Mouse (Mus musculus) heart, postnatal 36 days (tissue): ENCODE results near the gene Plxnd1. TPM values are rescaled to one million over a fixed set of nuclear protein-coding genes. Genes with fewer than 3 reads are reported as not detected.

Experiments
- DNase-seq, 2 experiments: peaks; one replicate each; pipeline ENCODE4 v3.0.0; 2021 to 2022
- intact Hi-C: fragments of 180-260 bp; cut with DNase I; formaldehyde crosslinking; loops from one replicate; pipeline ENCODE4 v1.15.1; 2025
- total RNA-seq, 2 experiments: library from RNA; stranded (reverse); gene quantifications; 2 replicates each; pipeline ENCODE4 v1.2.3; 2021

The Plxnd1 gene
- total RNA-seq, 2 experiments from 2014 or later: 69.9 to 74.6 TPM

GRCm38 (mm10) chr6:116002311-116003104 is 7.7 kb upstream of the Plxnd1 start:
- no peak for DNase-seq
- intact Hi-C loops: no loop called here

DNA sequence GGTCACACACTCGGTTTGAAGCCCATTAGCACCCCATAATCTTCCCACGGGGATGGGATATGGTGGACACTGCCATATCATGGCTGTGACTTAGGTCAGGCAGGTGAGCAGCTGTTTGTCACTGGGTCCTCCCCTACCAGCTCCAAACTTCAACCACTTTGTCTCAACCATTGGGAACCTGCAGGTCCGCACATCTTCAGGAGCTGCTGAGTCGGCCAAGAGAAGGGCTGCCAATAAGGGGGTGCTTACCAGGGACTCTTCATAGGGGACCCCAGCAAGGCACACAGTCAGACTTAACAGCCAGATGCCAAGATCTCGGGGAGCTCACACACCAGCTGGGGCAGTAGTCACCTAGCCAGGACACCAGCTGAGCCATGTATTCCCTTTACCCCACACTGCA is 6.0 kb upstream of the Plxnd1 start:
- intact Hi-C loops: no loop called here
- DNase-seq: no peak

- intact Hi-C loops: no loop called here
- DNase-seq: no peak
These were observed 4.4 kb upstream of the Plxnd1 start for GRCm38 (mm10) chr6:115999227-115999626.

DNA sequence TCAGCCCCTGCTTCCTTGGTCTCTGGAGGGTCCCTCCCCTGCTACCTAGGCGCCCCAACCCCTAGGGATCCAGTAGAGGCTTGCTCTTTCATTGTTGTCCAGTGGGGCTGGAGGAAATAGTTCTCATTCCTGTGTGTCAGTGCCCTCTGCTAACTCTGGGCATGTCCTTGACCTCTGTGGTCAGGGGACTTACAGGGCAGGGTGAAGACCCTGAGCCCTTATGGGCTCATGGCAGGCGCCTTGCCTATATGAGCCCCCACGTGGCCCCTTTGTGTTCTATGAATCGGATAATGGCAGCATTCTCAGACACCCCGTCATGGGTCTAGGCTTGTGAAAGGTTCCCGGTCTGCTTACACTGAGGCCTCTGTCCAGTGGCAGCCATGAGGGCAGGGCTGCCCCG is 4.0 kb upstream of the Plxnd1 start:
- intact Hi-C loops: no loop called here

GRCm38 (mm10) chr6:115997726-115998311 is 3.0 kb upstream of the Plxnd1 start:
- intact Hi-C loops: no loop called here

More for the DNA sequence above, 4.0 kb upstream of the Plxnd1 start:
- no peak for DNase-seq

DNA sequence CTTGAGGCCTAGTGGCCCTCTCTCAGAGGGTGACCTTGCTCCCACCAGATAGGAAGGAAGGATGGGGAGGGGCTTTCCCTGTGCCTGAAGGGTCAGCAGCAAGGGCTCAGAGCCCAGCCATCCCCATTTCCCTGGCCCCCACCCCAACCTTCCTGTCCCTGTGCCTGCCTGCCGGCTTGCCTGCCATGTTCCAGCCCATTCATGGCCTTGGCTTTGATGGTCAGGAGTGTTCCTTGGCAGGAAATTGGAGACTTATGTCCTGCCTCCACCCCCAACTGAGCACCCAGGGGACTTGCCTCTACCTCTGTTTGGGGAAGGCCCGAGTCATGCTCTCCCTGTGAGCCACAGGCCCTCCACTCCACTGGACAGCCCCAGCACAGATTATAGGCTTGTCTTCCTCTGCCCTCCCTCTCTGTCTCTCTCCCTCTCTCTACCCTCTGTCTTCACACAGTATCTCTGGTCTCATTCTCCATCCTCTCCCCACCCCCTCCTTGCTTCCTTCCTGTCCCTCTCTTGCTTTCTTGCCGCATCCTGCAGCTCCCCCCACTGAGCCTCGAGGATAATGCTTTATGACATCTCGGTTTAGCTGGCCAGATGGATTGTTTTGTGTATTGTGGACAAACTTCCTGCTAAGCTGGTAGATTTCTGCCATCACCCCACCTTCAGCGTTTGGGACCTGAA is 1.5 kb upstream of the Plxnd1 start:
- peak; percentile 66 to 75 for DNase-seq
- intact Hi-C loops: loop anchor here (1.0 kb wide), 1 partner anchor 10 kb away; no protein-coding TSS in a partner anchor

More at GRCm38 (mm10) chr6:115997726-115998311, 3.0 kb upstream of the Plxnd1 start:
- no peak for DNase-seq

GRCm38 (mm10) chr6:115995531-115995941 is 731 bp upstream of the Plxnd1 start:
- intact Hi-C loops: loop anchor here (2.0 kb wide), 1 partner anchor 33 kb away; no protein-coding TSS in a partner anchor
- no peak for DNase-seq

DNA sequence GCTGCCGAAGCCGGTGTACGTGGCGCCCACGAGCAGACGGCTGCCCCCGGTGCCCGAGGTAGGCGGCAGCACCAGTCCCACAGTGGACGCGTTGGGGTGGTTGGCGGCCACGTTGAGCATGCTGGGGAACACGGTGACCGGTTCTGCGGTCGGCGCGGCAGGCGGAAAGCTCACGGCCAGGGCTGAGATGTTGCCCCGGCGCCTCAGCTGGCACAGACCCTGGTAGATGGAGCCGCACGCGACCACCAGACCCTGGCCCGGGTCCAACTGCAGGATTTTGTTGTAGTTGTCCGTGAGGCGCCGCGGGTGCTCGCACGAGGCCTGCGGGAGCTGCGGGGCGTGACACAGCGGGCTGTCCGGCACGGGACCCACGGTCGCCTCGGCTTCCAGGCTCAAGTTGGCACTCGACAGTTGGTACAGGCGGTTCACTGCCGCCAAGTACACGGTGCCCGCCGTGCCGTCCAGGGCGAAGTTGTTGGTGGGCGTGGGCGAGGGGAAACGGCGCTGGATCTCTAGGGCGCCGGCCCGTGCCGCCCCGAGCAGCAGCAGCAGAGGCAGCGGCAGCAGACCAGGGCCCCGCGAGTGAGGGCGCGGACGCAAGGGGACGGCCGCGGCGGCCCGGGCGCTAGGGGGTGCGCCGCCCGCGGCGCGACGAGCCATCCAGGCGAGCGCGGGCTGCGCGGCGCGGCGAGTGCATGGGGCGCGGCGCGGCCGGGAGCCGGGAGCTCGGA is 494 bp downstream of the Plxnd1 start:
- intact Hi-C loops: loop anchor here (2.0 kb wide), 1 partner anchor 32 kb away; no protein-coding TSS in a partner anchor
- DNase-seq: no peak

DNA sequence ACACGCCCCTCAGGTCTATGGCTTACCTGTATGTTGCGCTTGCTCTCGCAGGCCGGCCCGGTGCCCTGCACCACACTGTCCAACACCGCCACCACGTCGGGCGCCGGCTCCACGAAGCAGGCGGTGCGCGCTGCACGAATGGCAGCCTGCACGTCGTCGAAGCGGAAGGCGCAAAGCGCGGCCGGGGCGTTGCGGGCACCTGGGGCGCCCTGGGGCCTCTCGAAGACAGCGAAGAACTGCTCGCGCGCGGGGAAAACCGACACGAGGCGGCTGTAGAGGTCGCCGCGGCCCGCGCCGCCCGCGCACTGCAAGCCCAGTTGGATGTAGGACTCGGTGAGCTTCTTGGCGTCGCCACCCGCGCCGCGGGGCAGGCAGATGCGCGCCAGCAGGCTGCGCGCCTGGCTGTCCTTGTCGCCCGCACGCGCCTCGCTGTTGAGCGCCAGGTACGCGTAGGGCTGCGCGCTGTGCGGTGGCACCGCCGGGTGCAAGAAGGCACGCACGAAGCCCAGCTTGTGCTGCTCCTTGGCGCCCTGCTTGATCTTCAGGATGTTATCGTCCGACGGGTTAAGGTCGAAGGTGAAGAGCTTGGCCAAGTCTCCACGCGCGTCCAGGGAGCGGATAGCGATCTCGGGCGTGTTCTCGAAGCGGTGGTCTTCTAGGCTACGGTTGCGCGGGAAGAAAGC is 1.2 kb downstream of the Plxnd1 start:
- intact Hi-C loops: loop anchor here (2.0 kb wide), 1 partner anchor 31 kb away; no protein-coding TSS in a partner anchor
- DNase-seq: no peak

DNA sequence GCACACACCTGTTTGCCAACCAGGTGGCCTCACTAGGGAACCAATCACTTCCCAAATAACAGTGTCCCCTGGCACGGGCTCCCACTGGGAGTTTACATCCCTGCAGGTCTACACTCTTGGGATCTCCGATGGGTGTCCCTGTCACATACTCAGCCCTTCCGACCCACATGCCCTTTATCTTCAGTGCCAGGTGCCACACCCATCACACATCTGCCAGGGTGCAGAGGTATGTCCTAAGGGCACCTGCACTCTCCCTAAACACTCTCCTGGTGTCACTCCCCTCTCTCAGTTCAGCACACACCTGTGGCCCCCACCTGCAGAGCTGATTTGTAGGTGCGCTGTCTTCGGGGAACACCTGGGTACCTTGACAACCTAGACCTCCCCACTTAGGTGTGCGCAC is 1.8 kb downstream of the Plxnd1 start:
- intact Hi-C loops: no loop called here
- DNase-seq: no peak

- intact Hi-C loops: no loop called here
- no peak for DNase-seq
These were observed 2.8 kb downstream of the Plxnd1 start for GRCm38 (mm10) chr6:115991881-115992620.

- intact Hi-C loops: no loop called here
- no peak for DNase-seq
These were observed 3.5 kb downstream of the Plxnd1 start for GRCm38 (mm10) chr6:115991108-115991880.

DNA sequence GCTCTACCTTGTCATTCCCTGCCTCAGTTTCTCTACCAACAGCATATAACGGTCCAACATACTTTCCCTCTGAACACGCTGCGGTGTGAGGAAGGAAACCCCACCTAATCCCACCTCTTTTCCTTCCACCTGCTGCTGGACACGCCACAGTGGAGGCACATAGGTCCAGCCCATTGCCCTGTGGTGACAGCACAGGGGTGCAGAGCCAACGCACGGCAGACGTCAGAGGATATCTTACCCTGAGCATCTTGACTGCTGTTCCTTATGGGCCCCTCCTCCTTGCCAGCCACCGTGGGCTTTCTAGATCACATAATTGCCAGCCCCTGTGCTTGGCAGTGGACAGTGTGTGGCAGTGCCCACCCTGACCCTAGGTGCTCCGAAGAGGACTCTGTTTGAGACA is 4.3 kb downstream of the Plxnd1 start:
- no peak for DNase-seq
- intact Hi-C loops: no loop called here

DNA sequence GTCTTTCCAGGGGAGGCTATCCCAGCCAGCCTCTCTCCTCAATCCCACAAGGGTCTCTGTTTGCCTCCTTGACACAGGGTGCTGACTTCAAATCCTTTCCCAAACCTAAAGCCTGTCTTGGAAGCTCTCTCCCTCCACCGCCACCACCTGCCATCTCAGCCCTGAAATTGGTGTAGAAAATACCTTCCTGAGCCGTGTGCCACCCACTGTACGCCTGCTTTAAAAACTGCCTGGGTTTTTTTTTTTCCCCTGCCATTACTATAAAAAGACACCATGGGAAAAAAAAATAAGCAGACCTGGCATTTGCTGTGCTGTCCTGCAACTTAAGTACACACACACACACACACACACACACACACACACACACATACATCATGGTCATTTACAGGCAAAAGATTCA is 4.7 kb downstream of the Plxnd1 start:
- intact Hi-C loops: no loop called here
- no peak for DNase-seq

- intact Hi-C loops: no loop called here
- no peak for DNase-seq
These were observed 5.2 kb downstream of the Plxnd1 start for GRCm38 (mm10) chr6:115989607-115990006.

GRCm38 (mm10) chr6:115989032-115989431 is 5.8 kb downstream of the Plxnd1 start:
- intact Hi-C loops: no loop called here
- DNase-seq: no peak

DNA sequence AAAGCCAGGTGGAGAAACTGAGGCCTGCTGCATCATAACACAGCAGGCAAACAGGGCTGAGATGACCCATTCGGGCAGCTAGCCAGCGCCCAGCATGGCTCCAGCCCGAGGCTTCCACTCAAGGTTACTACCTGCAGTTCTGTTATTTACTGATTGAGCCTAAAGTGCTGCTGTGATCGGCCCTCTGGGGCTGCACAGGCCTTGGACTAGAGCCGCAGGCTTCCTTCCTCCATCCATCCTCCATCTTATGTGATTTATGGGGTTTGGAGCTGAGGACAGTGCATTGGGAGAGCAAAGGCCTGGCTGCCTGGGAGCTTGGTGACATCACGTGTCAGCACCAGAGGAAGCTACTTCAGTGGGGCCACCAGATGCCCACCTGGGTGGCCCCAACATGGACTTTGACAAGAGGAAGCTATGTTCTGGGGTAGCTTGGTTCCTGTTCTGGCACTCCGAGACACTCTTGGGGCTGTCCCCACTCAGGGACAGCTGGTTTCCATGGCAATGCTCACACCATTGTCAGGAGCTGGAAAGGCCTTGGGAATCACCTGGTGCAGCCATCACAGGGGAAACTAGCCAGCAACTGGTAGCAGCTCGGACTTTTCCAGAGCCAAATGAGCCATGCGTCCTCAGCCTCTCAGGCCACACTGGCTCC is 7.6 kb downstream of the Plxnd1 start:
- intact Hi-C loops: no loop called here
- no peak for DNase-seq

- peak in 1 of 2 experiments; percentile 50 for DNase-seq
- intact Hi-C loops: no loop called here
These were observed 8.2 kb downstream of the Plxnd1 start for GRCm38 (mm10) chr6:115986472-115987095.
